Mouse (Mus musculus) embryo, embryonic 10.5 days (tissue): ENCODE data around the gene Ankrd34b.

Experiments used
- DNase-seq: peaks from one replicate; pipeline ENCODE4 v3.0.0-alpha.2; 2015; ENCODE audit warnings: low spot score

Ankrd34b gene

GRCm38 (mm10) chr13:92425758-92426264 lies at the start of gene Ankrd34b:
Gene Ankrd34b (plus strand): TSS chr13:92425896.
- peak; percentile 78 for DNase-seq

GRCm38 (mm10) chr13:92387367-92387766 lies 38.3 kb upstream of the Ankrd34b start:
- DNase-seq, result no peak

- DNase-seq, result no peak
These were observed 32.5 kb upstream of the Ankrd34b start for GRCm38 (mm10) chr13:92393047-92393661.

GRCm38 (mm10) chr13:92398491-92399384 lies 27.0 kb upstream of the Ankrd34b start:
- DNase-seq, result no peak

GRCm38 (mm10) chr13:92402063-92402462 lies 23.6 kb upstream of the Ankrd34b start:
- DNase-seq, result no peak

- DNase-seq, result no peak
These were observed 22.2 kb upstream of the Ankrd34b start for GRCm38 (mm10) chr13:92403496-92403895.

GRCm38 (mm10) chr13:92410486-92410885 lies 15.2 kb upstream of the Ankrd34b start:
- no peak for DNase-seq

GRCm38 (mm10) chr13:92419630-92420029 lies 6.1 kb upstream of the Ankrd34b start:
- DNase-seq, result no peak

GRCm38 (mm10) chr13:92423711-92424110 lies 2.0 kb upstream of the Ankrd34b start:
- DNase-seq, result no peak

GRCm38 (mm10) chr13:92426294-92427051 lies 777 bp downstream of the Ankrd34b start:
- peak; percentile 34 for DNase-seq

GRCm38 (mm10) chr13:92427351-92427855 lies 1.7 kb downstream of the Ankrd34b start:
- DNase-seq, result peak; percentile 5

- DNase-seq, result no peak
These were observed 13.0 kb downstream of the Ankrd34b start for GRCm38 (mm10) chr13:92438656-92439055.

GRCm38 (mm10) chr13:92440286-92440685 lies 14.6 kb downstream of the Ankrd34b start:
- DNase-seq, result no peak

GRCm38 (mm10) chr13:92446872-92447271 lies 21.2 kb downstream of the Ankrd34b start:
- DNase-seq, result no peak

- DNase-seq, result no peak
These were observed 39.0 kb downstream of the Ankrd34b start for GRCm38 (mm10) chr13:92464698-92465097.

GRCm38 (mm10) chr13:92467891-92468290 lies 42.2 kb downstream of the Ankrd34b start:
- DNase-seq, result no peak

GRCm38 (mm10) chr13:92469381-92469780 lies 43.7 kb downstream of the Ankrd34b start:
- no peak for DNase-seq

GRCm38 (mm10) chr13:92470151-92470550 lies 44.5 kb downstream of the Ankrd34b start:
- DNase-seq, result no peak

GRCm38 (mm10) chr13:92483348-92483747 lies 57.7 kb downstream of the Ankrd34b start:
- peak; percentile 78 for DNase-seq

GRCm38 (mm10) chr13:92483852-92484463 lies 58.3 kb downstream of the Ankrd34b start, which contains the start of gene Fam151b:
Gene Fam151b (minus strand): TSS chr13:92484015.
- DNase-seq, result peak; percentile 98

GRCm38 (mm10) chr13:92490817-92491216 lies 65.1 kb downstream of the Ankrd34b start:
- no peak for DNase-seq
